Mouse (Mus musculus): ENCODE measurements around the gene Rhof. TPM values are rescaled to one million over a fixed set of nuclear protein-coding genes. Genes with fewer than 3 reads are reported as not detected.

Rhof gene
- polyA plus RNA-seq, 1 experiment from 2014 or later: 5.6 TPM

DNA sequence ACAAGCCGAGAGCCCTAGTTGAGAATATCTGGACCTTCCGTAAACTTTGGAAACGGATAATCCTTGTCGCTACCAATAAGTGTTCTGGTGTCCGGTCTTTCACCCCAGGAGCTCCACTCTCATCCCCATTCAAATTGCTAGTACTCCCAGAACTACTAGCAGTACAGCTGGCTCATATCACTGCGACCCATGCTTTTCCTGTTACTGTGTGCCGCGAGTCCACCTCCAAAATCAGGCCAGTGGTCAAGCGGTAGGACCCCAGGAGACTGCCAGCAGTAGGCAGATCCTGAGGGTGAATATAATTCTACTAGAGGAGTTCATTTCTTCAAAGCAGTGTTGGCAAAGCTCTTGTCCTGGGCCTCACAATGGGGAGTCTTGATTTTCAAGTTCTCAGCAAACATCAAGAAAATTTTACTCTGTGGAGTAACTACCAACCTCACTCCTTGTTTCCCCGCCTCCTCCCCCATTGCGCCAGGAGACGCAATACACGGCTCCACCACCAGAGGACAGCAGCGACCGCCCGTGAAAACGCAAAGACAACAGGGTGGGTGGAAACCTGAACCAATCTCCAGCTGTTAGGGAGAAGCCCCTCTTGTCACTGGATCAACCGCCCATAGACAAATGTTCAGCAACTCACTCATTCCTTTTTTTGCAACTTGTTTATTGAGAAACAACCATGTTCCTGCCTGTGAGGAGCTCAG lies 741 bp upstream of the Rhof start:
- H3K27me3 ChIP-seq: no peaks in the 10 kb centered on the region
- peak overlapping the region; percentile 70; the same call in 1 of the 2 replicates for H3K9ac ChIP-seq
- peaks cover 75% of the 10 kb centered on the region for H3K4me1 ChIP-seq
- H3K36me3 ChIP-seq: peaks cover 11% of the 10 kb centered on the region
- H3K9me3 ChIP-seq: no peaks in the 10 kb centered on the region
- peak overlapping the region; percentile 48 for H3K4me3 ChIP-seq
- WGBS: 20% methylated on average over 18 of the region's 18 CpGs
- peak overlapping the region; percentile 100 for H3K27ac ChIP-seq
- ATAC-seq (ENCODE audit: insufficient number of reproducible peaks, insufficient read depth, low FRiP score, low TSS enrichment, low read depth): no peak
- H3K4me2 ChIP-seq: peak overlapping the region; percentile 99

- Histone ChIP-seq H3K36me3 (peaks cover 31% of the 10 kb centered on the region), H3K4me3 (no peak overlapping the region), H3K9me3 (no peaks in the 10 kb centered on the region), H3K4me1 (peaks cover 52% of the 10 kb centered on the region), H3K4me2 (no peak overlapping the region), H3K27me3 (no peaks in the 10 kb centered on the region), H3K9ac (no peak overlapping the region), H3K27ac (no peak overlapping the region)
- 86% methylated on average over 5 of the region's 5 CpGs for WGBS
- no peak for ATAC-seq (ENCODE audit: insufficient number of reproducible peaks, insufficient read depth, low FRiP score, low TSS enrichment, low read depth)
Measured at GRCm38 (mm10) chr5:123130814-123131148, 1.7 kb downstream of the Rhof start.

GRCm38 (mm10) chr5:123130030-123130813 lies 2.3 kb downstream of the Rhof start:
- Histone ChIP-seq H3K4me2 (no peak overlapping the region), H3K4me1 (peaks cover 47% of the 10 kb centered on the region), H3K9ac (no peak overlapping the region), H3K9me3 (no peaks in the 10 kb centered on the region), H3K27me3 (no peaks in the 10 kb centered on the region), H3K27ac (no peak overlapping the region), H3K4me3 (no peak overlapping the region), H3K36me3 (peaks cover 36% of the 10 kb centered on the region)
- no peak for ATAC-seq (ENCODE audit: insufficient number of reproducible peaks, insufficient read depth, low FRiP score, low TSS enrichment, low read depth)
- WGBS: 86% methylated on average over 9 of the region's 9 CpGs

DNA sequence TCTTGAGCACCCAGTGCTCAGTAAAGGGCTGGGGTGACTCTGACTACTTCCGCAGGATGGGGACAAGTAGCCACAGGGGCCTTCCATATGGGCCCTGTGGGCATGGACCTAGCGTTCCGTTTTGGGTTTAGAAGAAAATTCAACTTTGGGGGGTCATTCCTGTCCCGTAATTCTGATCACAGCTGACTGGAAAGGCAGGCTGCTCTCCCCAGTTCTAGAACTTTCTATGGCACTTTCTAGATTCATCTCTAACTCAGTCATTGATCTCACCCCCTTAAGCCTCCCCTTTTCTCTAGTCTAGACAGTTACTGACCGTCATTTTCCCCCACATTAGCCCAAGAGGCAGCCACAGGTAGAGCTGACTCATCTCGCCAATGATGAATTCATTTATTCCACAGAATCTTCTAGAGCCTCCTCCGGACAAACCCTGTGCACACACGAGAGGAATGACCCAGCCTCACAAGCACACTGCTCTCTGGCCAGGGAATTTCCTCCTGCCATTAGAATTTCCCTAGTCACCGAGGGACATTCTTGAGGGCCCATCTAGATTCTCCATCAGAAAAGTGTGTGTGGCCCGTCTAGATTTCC lies 3.2 kb downstream of the Rhof start:
- WGBS: 83% methylated on average over 10 of the region's 10 CpGs
- H3K36me3 ChIP-seq: peaks cover 39% of the 10 kb centered on the region
- no peak overlapping the region for H3K4me2 ChIP-seq
- ATAC-seq (ENCODE audit: insufficient number of reproducible peaks, insufficient read depth, low FRiP score, low TSS enrichment, low read depth): no peak
- H3K9me3 ChIP-seq: no peaks in the 10 kb centered on the region
- no peaks in the 10 kb centered on the region for H3K27me3 ChIP-seq
- peaks cover 37% of the 10 kb centered on the region for H3K4me1 ChIP-seq
- no peak overlapping the region for H3K4me3 ChIP-seq
- H3K27ac ChIP-seq: no peak overlapping the region
- no peak overlapping the region for H3K9ac ChIP-seq

GRCm38 (mm10) chr5:123128426-123129169 lies 3.9 kb downstream of the Rhof start:
- H3K4me3 ChIP-seq: no peak overlapping the region
- H3K27me3 ChIP-seq: no peaks in the 10 kb centered on the region
- H3K9me3 ChIP-seq: no peaks in the 10 kb centered on the region
- no peak overlapping the region for H3K4me2 ChIP-seq
- H3K9ac ChIP-seq: no peak overlapping the region
- WGBS: 54% methylated on average over 10 of the region's 10 CpGs
- peaks cover 43% of the 10 kb centered on the region for H3K36me3 ChIP-seq
- no peak for ATAC-seq (ENCODE audit: insufficient number of reproducible peaks, insufficient read depth, low FRiP score, low TSS enrichment, low read depth)
- peaks cover 30% of the 10 kb centered on the region for H3K4me1 ChIP-seq
- no peak overlapping the region for H3K27ac ChIP-seq

DNA sequence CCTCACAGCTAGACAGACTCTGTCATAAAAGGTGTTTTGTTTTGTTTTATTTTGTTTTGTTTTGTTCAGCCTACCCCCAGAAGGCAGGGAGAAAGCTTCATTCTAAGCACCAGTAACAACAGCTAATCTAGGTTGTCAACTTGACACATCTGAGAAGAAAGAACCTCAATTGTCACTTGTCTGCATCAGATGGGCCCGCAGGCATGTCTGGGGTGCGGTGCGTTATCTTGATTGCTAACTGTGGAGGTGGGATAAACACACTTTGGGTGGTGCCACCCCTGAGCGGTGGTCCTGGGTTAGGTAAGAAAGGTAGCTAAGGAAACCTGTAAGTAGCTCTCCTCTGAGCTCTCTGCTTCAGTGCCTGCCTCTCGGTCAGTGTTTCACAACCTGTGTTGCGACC lies 5.5 kb downstream of the Rhof start:
- Histone ChIP-seq H3K4me3 (no peak overlapping the region), H3K27ac (no peak overlapping the region), H3K4me2 (no peak overlapping the region), H3K4me1 (peaks cover 16% of the 10 kb centered on the region), H3K9ac (no peak overlapping the region), H3K9me3 (no peaks in the 10 kb centered on the region), H3K27me3 (no peaks in the 10 kb centered on the region), H3K36me3 (peaks cover 53% of the 10 kb centered on the region)
- no peak for ATAC-seq (ENCODE audit: insufficient number of reproducible peaks, insufficient read depth, low FRiP score, low TSS enrichment, low read depth)
- WGBS: 66% methylated on average over 6 of the region's 6 CpGs

- WGBS: 86% methylated on average over 18 of the region's 18 CpGs
- Histone ChIP-seq H3K27me3 (no peaks in the 10 kb centered on the region), H3K4me2 (no peak overlapping the region), H3K9ac (no peak overlapping the region), H3K36me3 (peaks cover 53% of the 10 kb centered on the region), H3K27ac (no peak overlapping the region), H3K4me1 (0 out of 2 replicates have a peak, but pooled peaks cover 7% of the 10 kb centered on the region), H3K9me3 (no peaks in the 10 kb centered on the region), H3K4me3 (no peak overlapping the region)
- no peak for ATAC-seq (ENCODE audit: insufficient number of reproducible peaks, insufficient read depth, low FRiP score, low TSS enrichment, low read depth)
Measured at GRCm38 (mm10) chr5:123125638-123126406, 6.7 kb downstream of the Rhof start.

GRCm38 (mm10) chr5:123125105-123125504 lies 7.4 kb downstream of the Rhof start:
- no peak overlapping the region for H3K4me2 ChIP-seq
- H3K4me3 ChIP-seq: no peak overlapping the region
- ATAC-seq (ENCODE audit: insufficient number of reproducible peaks, insufficient read depth, low FRiP score, low TSS enrichment, low read depth): no peak
- no peaks in the 10 kb centered on the region for H3K27me3 ChIP-seq
- WGBS: 84% methylated on average over 6 of the region's 6 CpGs
- no peaks in the 10 kb centered on the region for H3K9me3 ChIP-seq
- H3K27ac ChIP-seq: no peak overlapping the region
- peaks cover 53% of the 10 kb centered on the region for H3K36me3 ChIP-seq
- H3K4me1 ChIP-seq: 0 out of 2 replicates have a peak, but pooled peaks cover 7% of the 10 kb centered on the region
- H3K9ac ChIP-seq: no peak overlapping the region

DNA sequence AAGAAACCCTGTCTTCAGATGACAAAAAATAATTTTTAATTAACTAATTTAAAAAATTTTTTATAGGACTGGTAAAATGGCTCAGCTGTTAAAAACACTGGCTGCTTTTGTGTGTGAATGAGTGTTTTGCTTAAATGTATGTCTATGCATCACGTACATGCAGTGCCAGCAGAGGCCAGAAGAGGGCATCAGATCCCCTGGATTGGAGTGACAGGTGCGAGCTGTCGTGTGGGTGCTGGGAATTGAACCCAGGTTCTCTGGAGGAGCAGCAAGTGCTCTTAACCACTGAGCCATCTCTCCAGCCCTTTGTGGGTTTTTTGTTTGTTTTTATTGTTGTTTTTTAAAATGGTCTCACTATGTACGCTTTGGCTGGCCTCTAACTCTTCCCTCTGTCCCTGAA lies 10.3 kb downstream of the Rhof start:
- Histone ChIP-seq H3K4me2 (no peak overlapping the region), H3K9me3 (no peaks in the 10 kb centered on the region), H3K4me3 (no peak overlapping the region), H3K4me1 (no peaks in the 10 kb centered on the region), H3K36me3 (peaks cover 47% of the 10 kb centered on the region), H3K9ac (no peak overlapping the region), H3K27me3 (no peaks in the 10 kb centered on the region), H3K27ac (no peak overlapping the region)
- 86% methylated on average over 4 of the region's 4 CpGs for WGBS
- no peak for ATAC-seq (ENCODE audit: insufficient number of reproducible peaks, insufficient read depth, low FRiP score, low TSS enrichment, low read depth)

DNA sequence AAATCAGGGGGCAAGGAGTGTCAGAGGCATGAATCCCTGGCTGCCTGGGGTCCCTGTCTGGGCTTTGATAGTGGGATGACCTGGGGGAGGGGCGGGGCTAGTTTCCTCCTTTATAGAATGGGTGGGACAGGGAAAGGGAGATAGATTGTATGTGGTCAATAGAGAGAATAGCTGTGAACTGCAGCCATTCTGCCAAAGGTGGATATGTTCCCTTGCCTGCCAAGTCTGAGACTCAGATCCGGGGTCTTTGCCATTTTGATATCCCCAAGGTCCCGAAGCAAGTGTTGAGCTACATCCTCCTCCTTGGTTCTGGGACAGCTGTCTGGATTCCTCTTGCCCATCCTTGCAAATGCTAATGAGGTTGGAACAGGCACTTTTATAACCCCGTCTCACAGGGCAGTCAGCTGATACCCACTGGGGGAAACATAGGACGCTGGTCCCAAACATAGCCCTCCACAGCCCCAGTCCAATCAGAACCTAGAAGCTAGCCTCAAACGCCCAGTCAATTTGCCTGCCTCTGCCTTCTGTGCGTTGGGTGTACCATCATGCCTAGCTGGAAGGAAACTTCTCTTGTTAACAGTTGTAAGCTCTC lies 11.8 kb downstream of the Rhof start:
- H3K9me3 ChIP-seq: no peaks in the 10 kb centered on the region
- no peaks in the 10 kb centered on the region for H3K27me3 ChIP-seq
- H3K36me3 ChIP-seq: peaks cover 36% of the 10 kb centered on the region
- 69% methylated on average over 7 of the region's 7 CpGs for WGBS
- no peak overlapping the region for H3K4me2 ChIP-seq
- no peak overlapping the region for H3K4me3 ChIP-seq
- H3K9ac ChIP-seq: no peak overlapping the region
- H3K4me1 ChIP-seq: no peaks in the 10 kb centered on the region
- ATAC-seq (ENCODE audit: insufficient number of reproducible peaks, insufficient read depth, low FRiP score, low TSS enrichment, low read depth): no peak
- no peak overlapping the region for H3K27ac ChIP-seq

Measured in embryonic facial prominence, embryonic 13.5 days (tissue).